Mouse (Mus musculus) layer of hippocampus, adult 18-20 months (tissue): Measurements from ENCODE around the gene Rgs1. TPM values are rescaled to one million over a fixed set of nuclear protein-coding genes. Genes with fewer than 3 reads are reported as not detected.

Experiments used
- DNase-seq, 2 experiments: peaks; one replicate each; pipeline ENCODE4 v3.0.0; 2022; ENCODE audit warnings: low spot score in 2 of 2
- long read RNA-seq: library from polyadenylated mRNA; stranded (forward); transcript quantifications from one replicate; pipeline ENCODE4 v2.0.0, GENCODE M21; 2021
- total RNA-seq, 2 experiments: library from RNA; stranded (reverse); gene quantifications; 2 replicates each; pipeline ENCODE4 v1.2.3; 2021

Rgs1 gene
- total RNA-seq, result not detected
- long read RNA-seq, result 0 reads

DNA sequence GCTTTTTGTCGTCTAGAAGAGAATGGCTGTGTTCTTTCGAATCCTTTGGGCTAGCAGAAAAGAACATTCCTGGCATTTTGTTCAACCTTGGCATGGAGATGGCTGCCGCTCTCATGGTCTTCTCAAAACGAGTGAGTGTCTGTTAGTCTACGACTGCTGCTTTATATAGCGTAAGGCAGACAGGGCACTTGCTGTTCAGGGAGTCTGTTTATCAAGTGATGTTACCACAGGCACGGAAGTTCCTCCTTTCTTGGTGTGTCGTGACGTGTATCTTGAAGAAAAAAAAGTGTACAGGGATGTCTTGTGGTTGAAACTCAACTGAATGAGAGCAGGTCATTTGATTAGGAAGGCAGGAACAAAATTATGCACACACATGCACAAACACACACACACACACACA is at the start of gene Rgs1:
Gene Rgs1, minus strand, starts transcription at position 320 of the 400 bp plus-strand sequence.
- no peak for DNase-seq

DNA sequence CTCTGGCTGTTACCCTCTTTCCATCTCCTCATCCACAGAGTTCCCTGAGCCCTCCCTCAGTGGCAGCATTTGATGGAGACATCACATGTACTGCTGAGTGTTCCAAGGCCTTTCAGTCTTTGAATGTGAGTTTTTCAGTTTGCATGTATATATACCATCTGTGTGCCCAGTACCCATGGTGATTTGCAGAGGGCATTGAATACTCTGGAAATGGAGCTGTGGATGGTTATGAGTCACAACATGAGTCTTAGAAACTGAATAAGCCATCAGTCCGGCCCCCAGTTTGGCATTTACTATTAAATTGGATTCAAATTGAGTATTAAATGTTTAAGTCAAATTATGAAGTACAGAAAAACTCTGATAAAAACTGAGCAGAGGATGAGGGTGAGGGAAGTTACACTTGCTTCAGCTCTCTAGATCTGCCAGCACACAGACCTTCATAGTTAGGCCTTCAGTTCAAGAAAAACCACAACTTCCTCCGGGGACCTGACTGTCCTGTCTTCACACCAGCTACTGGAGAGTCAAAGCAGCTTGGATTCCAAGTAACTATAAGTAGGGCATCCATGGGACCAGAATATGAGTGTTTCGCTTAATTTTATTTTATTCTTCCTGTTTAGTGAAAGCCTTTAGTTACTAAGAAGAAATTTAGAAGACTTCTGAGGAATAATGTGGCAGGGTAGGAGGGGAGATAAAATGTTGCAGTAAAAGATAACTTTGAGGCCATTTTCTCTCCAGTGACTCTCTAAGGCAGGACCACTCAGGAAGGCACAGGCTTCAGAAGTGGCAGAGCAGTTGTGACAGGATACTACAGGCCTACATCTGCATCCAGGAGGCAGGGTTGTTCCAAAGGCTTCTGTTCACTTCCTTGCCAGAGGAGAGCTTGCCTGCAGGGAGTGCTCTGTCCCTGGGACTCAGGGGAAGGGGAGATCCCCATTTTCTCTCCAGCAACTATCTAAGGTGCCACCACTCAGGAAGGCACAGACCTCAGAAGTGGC is 34.3 kb upstream of the Rgs1 start:
- DNase-seq, result no peak

DNA sequence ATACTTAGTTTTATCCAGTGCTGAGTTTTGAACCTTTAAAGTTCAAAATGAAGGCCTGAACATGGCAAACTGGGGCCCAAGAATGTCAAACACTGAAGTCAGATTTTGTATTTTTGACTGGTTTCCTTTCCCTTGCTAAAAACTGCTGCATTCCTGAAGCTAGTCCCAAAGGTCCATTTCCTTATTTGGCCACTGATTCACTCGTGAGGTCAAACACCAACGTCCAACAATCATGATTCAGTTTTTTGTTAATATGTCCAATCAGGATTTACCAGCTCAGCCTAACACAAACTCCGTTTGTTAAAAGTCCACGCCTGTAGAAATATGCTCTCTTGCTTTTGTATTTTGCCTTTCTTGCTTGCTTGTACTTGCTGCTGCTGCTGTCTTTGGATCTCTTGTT is 31.0 kb upstream of the Rgs1 start:
- DNase-seq, result no peak

DNA sequence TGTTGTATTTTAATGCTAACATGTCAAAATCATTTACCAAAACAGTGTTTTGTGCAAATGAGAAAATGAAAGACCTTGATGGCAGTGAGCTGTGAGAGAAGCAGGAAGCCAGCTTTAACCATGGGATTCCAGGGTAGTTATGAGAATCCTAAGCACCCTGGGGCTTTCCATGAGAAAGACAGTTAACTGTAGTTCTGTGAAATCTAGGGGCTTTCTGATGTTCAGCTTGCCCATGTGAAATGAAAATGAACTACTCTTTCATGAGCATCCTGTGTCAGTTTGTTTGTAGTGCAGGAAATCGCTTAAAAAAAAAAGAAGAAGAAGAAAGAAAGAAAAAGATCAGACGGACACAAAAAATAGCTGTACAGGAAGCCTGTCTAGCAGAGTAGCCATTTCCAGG is 23.9 kb upstream of the Rgs1 start:
- no peak for DNase-seq

DNA sequence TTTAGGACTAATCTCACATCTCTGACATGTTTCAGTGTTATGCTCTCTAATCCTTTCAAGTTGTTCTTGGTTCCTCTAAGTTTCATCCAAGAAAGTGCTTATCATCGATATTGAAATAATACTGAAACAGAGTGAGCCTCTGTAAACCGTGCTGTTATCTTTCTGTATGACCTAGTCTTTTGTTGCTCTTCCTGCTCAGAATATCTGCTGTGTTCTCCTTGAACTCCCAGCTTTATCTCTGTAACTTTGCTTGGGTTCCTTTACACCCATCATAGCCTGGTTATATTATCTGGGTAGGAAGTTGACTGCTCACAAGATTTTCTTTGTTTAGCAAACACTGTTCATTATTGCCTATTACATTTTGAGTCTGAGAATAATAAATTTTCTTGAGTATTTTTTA is 20.1 kb upstream of the Rgs1 start:
- DNase-seq, result no peak

DNA sequence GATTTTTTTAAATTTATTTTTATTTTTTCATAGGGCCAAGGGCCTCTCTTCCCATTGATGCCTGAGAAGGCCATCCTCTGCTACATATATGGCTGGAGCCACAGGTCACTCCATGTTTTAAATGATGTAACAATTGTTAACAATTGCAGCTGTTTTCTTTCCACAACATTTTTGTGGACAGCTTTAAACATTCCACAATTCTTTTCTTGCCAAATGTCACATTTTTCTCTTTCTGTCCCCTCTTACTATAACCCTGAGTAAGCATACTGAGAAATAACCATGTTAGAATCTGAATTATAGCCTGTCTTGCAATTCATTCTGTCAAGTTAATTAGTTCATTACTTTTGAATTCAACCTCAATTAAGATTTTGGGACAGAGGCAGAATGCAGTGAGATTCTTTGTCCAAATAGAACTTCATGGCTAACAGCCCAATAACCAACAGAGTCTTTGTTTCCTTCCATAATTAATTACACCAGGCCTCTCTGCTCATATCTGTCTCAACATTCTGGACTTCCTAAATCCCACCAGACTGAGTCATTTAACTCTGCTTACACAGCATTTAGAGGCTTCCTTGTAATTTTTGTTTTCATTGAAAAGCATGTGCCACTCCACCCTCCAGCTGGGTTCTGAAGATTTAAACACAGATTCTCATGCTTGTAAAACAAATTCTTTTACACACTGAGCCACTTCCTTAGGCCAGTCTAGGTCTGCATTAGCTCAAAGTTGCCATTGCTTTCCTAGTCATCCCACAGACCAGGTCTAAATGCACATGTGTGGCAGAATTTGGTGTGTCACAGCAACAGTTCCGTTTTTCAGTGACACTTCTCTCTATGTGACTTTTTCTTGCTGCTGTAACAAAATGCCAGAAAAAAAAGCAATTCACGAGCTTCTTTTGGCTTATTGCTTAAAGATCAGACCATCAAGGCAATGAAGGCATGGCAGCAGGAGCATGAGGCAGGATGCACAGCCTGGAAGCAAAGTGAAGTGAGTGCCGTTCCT is 18.7 kb upstream of the Rgs1 start:
- DNase-seq, result no peak

DNA sequence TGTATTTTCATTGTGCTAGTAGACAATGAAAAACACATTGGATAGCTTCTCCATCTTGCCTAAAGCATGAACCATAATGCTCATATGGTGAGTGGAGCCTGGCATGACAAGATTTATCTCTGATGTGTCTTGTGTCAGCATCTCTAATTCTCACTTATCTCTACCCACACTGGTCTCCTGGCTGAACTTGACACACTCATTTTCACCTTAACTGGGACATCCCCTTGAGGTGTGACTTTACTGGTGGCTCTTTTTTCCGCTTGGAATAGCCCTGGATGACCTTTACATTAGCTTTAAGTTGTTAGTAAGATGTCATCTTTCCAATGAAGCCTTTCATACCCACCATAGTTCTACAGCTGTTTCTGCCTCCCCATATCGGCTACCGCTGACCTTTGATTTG is 15.0 kb upstream of the Rgs1 start:
- DNase-seq, result no peak

DNA sequence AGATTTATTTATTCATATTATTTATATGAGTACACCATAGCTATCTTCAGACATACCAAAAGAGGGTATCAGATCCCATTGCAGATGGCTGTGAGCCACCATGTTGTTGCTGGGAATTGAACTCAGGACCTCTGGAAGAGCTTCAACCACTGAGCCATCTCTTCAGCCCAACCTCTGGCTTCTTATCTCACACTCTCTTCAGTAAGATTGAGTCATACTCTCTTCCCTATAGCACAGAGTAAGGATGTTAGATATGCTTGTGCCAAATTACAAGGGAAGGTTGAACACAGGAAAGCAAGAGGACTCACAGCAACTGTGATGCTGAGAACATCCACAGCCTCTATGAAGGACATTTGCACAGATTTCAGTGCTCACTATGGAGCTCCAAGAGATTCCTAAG is 13.0 kb upstream of the Rgs1 start:
- no peak for DNase-seq

DNA sequence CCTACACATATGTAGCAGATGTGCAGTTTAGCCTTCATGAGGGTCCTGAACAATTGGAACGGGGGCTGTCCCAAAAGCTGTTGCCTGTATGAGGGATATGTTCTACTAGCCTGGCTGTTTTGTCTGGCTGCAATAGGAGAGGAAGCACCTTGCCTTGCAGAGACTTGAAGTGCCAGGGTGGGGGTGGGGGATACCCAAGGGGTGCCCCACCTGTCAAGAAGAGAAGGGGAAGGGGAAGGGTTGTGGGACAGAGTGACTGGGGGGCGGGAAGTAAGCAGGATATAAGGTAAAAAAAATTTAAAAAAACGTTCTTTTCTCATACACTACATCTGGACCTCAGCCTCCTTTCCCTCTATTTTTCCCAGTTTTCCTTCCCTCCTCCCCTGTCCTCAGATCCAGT is 9.7 kb upstream of the Rgs1 start:
- no peak for DNase-seq

DNA sequence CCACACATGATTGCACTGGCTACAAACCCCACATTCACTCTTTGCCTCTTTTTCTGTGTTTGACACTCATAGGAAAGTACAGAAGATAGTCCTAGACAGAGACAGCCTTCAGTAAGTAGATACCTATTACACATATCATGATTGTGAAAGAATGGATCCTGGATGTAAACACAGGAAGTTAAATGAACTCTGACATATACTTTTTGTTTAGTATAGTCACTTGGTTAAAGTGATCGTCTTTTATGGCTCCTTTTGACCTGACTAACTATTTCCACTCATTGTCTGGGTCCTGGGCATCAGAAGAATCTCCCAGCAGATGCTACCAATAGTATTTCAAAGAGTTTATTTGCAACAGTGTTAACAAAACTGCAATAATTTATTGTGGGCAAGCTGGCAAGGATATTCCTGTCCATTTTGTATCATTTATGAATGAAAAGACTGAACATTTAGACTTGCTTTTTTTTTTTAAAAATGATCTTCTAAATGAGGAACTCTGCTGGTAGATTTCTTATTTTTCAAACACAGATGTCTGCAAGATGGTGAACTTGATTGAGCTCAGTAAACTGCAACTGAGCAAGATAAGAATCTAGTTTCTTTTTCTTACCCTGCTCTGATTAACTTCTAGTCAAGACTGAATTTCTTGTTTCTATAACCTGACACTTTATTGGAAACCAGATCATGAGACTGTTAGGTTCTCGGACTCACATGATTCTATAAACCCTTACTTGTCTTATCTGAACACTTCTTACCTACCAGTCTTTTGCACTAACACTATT is 7.7 kb upstream of the Rgs1 start:
- DNase-seq, result no peak

DNA sequence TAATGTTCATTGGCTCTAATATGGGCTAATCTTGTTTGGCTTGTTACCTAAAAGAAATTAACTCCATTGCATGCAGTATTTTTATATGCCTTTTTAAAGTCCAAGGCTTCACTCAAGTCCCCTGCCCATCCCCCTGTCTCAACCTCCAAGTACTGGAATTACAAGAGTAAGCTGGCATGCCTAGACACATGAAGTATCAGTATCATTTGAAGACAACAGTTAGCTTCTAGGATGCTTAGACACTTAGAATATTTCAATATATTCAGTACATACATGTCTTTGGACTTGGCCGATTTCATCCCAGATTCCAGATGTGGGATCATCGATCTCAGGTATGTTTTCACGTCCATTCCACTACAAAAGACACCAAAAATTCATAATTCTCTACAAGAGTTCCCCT is 836 bp downstream of the Rgs1 start:
- DNase-seq, result no peak

DNA sequence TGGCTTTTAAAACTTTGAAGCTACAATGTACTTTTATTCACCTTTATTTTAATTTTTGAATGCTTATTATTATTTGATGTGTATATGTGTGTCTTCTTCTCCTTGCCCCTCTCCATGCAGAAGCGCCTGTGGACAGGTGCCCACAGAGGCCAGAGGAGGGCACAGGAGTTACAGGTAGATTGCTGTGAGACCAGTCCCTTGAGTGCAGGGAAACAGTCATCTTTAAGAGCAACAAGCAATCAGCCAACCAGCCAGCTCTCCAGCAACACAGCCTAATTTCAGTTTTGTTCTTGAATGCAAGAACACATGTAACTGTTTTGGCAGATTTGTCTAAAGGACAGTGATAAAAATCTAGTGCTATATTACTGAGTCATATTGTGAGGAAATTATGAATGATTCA is 1.7 kb downstream of the Rgs1 start:
- DNase-seq, result no peak

DNA sequence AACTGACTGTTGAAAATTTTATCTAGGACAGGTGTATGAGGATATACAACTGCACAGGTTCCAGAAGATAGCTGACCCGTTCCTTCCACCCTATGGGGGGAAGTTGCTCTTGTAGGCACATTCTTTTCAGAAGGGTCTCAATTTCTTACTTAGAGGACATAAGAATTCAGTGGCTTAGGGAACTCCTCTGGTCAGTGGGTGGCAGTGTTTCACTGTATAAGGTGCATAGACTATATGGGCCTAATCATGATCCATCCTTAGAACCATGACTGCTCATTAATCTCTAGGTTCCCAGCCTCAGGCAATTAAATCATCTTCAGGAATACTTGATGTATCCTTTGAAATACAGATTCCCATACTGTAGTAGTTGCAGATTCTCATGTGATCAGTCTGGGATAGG is 5.5 kb downstream of the Rgs1 start:
- peak in 1 of 2 experiments; percentile 25 for DNase-seq

DNA sequence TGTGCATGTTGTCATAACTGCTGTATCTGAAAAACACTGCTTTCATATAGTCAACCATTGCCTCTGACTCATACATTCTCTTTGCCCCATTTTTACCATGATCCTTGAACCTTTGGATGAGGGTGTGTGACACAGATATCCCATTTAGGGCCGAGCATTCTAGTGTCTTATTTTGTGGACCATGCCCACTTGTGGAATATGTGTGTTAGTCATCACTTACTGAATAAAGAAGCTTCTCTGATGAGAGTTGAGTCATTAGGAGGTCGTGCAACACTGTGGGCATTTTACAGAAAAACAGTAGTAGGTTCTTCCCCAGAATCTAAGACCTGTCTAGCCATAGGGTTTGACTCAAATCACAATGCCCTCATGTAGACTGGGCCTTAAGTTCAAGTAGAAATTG is 9.8 kb downstream of the Rgs1 start:
- DNase-seq, result no peak

DNA sequence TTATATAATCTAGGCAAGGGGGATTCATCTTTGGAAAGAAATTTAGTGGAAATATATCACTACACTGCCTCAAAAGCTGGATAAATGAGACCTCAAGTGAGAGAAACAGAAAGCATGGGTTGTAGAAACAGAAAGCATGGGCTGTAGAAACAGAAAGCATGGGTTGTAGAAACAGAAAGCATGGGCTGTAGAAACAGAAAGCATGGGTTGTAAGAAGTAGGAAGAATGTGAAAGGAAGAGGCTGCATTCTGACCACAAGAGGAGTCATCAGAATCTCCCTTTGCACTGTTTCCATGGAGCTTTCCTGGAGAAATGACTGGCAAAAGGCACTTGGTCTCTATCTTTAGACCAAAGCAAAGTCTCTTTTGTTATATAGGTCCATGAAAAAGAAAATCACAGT is 33.8 kb downstream of the Rgs1 start:
- DNase-seq, result no peak

DNA sequence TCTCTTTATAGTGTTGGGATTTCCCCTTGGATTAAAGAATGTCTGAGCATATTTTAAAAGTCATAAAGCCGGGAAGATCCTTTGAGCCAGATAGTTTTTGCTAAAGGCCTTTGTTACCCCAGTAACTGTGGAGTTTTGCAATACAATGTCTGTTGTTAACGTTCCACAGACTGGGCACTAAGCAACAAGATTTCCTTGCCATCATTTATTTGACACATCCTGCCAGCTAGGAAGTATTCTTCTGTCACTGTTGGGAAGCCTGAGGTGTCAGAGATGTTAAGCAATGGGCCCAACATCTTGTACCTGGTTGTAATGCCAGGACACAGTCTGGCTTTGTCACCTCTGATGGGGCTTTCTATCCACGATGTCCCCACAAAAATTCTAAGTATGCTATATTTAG is 38.1 kb downstream of the Rgs1 start:
- no peak for DNase-seq

DNA sequence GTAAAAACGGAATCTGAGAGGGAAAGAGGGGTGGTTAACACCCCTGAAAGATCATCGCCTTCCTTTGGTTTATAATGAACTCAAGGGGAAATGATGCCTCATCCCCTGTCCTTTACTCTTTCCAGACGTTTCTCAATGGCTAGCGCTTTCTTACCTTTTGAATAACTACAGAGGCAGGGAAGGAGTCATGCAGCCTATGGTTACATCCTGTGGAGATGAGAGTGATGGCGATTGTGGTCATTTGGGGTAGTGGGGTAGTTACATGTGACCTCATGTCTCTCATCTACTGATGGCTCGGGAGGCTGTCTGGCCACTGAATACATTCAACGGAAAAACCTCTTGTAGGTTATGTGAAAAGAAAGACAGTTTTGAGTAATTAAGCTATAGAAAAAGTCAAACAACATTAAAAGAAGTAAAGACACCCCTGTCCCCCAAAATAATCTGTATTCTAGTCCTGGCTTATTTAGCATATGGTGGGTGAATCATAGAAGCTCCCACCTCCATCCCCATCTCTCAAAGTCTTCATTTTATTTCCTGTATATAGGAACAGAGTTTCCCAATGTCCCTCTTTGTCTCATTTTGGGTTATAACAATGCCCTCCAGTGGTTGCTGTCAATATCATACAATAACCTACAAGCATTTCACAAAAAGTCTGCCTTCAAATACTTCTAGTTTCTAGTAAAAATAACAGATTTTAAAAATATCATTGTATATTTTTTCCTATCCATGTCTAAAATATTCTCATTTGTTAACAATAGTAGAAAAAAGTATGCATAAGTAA is 42.6 kb downstream of the Rgs1 start:
- no peak for DNase-seq

DNA sequence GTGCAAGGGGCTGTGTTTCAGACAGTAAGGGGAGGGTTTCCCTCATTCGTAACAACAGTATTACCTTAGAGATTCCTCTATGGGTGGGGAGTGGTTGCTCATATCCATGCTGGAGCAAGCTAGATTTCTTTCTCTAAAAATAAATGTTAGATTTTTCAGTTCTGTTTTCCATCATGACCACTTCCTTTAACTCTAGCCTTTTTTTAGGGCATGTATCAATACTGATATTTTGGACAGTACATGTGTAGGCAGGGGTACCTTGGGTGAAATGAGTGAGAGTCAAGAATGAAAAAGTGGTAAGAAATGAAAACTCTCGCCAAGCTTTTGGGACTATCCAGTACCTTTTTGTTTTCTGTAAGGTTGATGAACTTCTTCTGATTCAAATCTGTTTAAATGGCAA is 44.3 kb downstream of the Rgs1 start:
- DNase-seq, result no peak

DNA sequence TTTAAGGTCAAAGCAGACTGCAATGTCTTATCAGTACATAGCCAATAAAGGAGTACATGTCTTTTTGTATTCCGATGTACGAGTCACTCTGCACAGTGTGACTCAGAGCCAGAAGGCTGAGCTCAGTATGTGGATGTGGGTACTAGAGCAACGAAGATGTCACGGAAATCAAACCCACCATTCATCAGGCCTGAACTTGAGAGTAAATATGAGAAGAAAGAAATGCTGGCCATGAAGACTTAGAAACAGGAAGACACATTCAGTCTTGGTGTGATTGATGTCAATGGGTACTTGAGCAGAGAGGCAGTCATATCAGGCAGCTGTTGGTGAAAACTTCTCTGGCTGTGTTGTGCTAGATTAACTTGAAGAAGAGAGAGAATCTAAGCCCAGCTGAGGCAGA is 46.1 kb downstream of the Rgs1 start:
- no peak for DNase-seq

DNA sequence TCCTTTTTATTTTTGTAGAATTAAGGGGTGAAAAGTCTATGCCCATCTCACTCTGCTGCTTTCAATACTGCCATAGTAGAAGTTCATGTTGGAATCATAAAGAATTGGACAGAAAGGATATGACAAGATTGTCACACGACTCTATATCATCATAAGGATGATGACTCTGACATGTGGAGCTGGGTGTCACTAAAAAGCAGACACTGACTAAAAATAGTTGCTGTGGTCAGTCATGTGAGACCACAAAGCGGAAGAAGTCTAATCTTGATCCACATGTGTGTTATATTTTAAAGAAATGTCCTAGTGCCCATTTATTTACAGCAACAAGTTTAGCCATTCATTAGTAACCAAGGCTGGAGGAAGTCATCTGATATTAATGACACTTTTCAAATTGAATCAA is 48.5 kb downstream of the Rgs1 start:
- no peak for DNase-seq
